Mouse (Mus musculus): ENCODE results near the gene Ifngr1.

The Ifngr1 gene

GRCm38 (mm10) chr10:19589626-19590025, 2.1 kb upstream of the Ifngr1 start:
- no peak for DNase-seq

- no peak for DNase-seq
These were observed 486 bp upstream of the Ifngr1 start for GRCm38 (mm10) chr10:19591286-19591640.

GRCm38 (mm10) chr10:19592556-19592955, 807 bp downstream of the Ifngr1 start:
- DNase-seq, result no peak

GRCm38 (mm10) chr10:19593296-19593695, 1.5 kb downstream of the Ifngr1 start:
- DNase-seq, result no peak

GRCm38 (mm10) chr10:19594201-19594905, 2.6 kb downstream of the Ifngr1 start:
- DNase-seq, result peak in 1 of 2 experiments; percentile 52

GRCm38 (mm10) chr10:19596866-19597265, 5.1 kb downstream of the Ifngr1 start:
- peak in 1 of 2 experiments; percentile 42 for DNase-seq

- DNase-seq, result peak in 1 of 2 experiments; percentile 59
These were observed 6.3 kb downstream of the Ifngr1 start for GRCm38 (mm10) chr10:19598091-19598490.

- DNase-seq, result no peak
These were observed 7.8 kb downstream of the Ifngr1 start for GRCm38 (mm10) chr10:19599331-19600092.

- no peak for DNase-seq
These were observed 8.3 kb downstream of the Ifngr1 start for GRCm38 (mm10) chr10:19600093-19600420.

- DNase-seq, result peak in 1 of 2 experiments; percentile 59
These were observed 9.8 kb downstream of the Ifngr1 start for GRCm38 (mm10) chr10:19601502-19601901.

GRCm38 (mm10) chr10:19603231-19603630, 11.5 kb downstream of the Ifngr1 start:
- no peak for DNase-seq

GRCm38 (mm10) chr10:19609125-19609524, 17.4 kb downstream of the Ifngr1 start:
- no peak for DNase-seq

GRCm38 (mm10) chr10:19611616-19612015, 19.9 kb downstream of the Ifngr1 start:
- DNase-seq, result no peak

- peak in 1 of 2 experiments; percentile 45 for DNase-seq
These were observed 21.5 kb downstream of the Ifngr1 start for GRCm38 (mm10) chr10:19613111-19613753.

- DNase-seq, result no peak
These were observed 28.0 kb downstream of the Ifngr1 start for GRCm38 (mm10) chr10:19619736-19620135.

GRCm38 (mm10) chr10:19621408-19622048, 29.8 kb downstream of the Ifngr1 start, which contains the start of gene Il22ra2:
TSS of gene Il22ra2 (plus strand) at chr10:19621998.
- peak in 1 of 2 experiments; percentile 13 for DNase-seq

- no peak for DNase-seq
These were observed 32.9 kb downstream of the Ifngr1 start for GRCm38 (mm10) chr10:19624617-19625016.

GRCm38 (mm10) chr10:19627342-19627741, 35.6 kb downstream of the Ifngr1 start:
- DNase-seq, result no peak

- no peak for DNase-seq
These were observed 36.0 kb downstream of the Ifngr1 start for GRCm38 (mm10) chr10:19627748-19628147.

- no peak for DNase-seq
These were observed 40.0 kb downstream of the Ifngr1 start for GRCm38 (mm10) chr10:19631616-19632195.

GRCm38 (mm10) chr10:19638851-19639250, 47.1 kb downstream of the Ifngr1 start:
- DNase-seq, result no peak

GRCm38 (mm10) chr10:19639630-19640029, 47.9 kb downstream of the Ifngr1 start:
- no peak for DNase-seq

- no peak for DNase-seq
These were observed 53.4 kb downstream of the Ifngr1 start for GRCm38 (mm10) chr10:19645119-19645518.
